ENCODE assay signal across 21 mouse cellular contexts in genomic region chr2:181716991-181717390, GRCm38 (mm10). TPM values are rescaled to one million over a fixed set of nuclear protein-coding genes. Genes with fewer than 3 reads are reported as not detected.
DNase-seq lines count a peak whose midpoint lies in the region; ATAC-seq lines count a peak whose summit lies in the region.
"Had no signal": no experiment of that assay in that cellular context is flagged by ENCODE, and none has a peak within 500 bp of the region (broad histone marks: within the 10 kb centered on the region; RNA-seq: fewer than 3 reads in every experiment).

No protein-coding gene starts in this region.

- no peak for DNase-seq in forebrain, embryonic 11.5 days (ENCODE audit: low spot score)
- DNase-seq in midbrain, embryonic 11.5 days (ENCODE audit: low spot score, missing footprints): no peak
- DNase-seq in left cerebral cortex, postnatal 36 days (ENCODE audit: low spot score in 2 of 2): no peak
- DNase-seq: adrenal gland, postnatal 10 days; gastrocnemius, postnatal 25 days; kidney, postnatal 36 days; liver had no signal

- H3K4me1 ChIP-seq in forebrain, embryonic 13.5 days: peaks cover 39% of the 10 kb centered on the region
- peaks cover 4% of the 10 kb centered on the region; the same call in 1 of the 2 replicates for H3K4me1 ChIP-seq in forebrain, embryonic 11.5 days (replicated peaks; ENCODE audit: control insufficient read depth, insufficient read depth, low read length)
- H3K4me1 ChIP-seq in midbrain, embryonic 13.5 days (replicated peaks): peaks cover 56% of the 10 kb centered on the region
- H3K4me1 ChIP-seq in midbrain, embryonic 11.5 days (ENCODE audit: control insufficient read depth, insufficient read depth, low read length): peaks cover 16% of the 10 kb centered on the region
- H3K4me1 ChIP-seq in hindbrain, embryonic 15.5 days (replicated peaks): peaks cover 60% of the 10 kb centered on the region

- no peaks in the 10 kb centered on the region for H3K27me3 ChIP-seq in forebrain, embryonic 13.5 days
- H3K27me3 ChIP-seq in forebrain, embryonic 11.5 days (ENCODE audit: control insufficient read depth, insufficient read depth, low read length): no peaks in the 10 kb centered on the region
- no peaks in the 10 kb centered on the region for H3K27me3 ChIP-seq in midbrain, embryonic 13.5 days
- no peaks in the 10 kb centered on the region for H3K27me3 ChIP-seq in midbrain, embryonic 11.5 days (ENCODE audit: control insufficient read depth, insufficient read depth, low read length)
- H3K27me3 ChIP-seq in hindbrain, embryonic 15.5 days: no peaks in the 10 kb centered on the region
- H3K27me3 ChIP-seq: embryonic facial prominence, embryonic 13.5 days; intestine, embryonic 15.5 days; lung, embryonic 15.5 days had no signal

- no peak overlapping the region for H3K9ac ChIP-seq in forebrain, embryonic 13.5 days
- no peak overlapping the region for H3K9ac ChIP-seq in forebrain, embryonic 11.5 days (ENCODE audit: low read length)
- 0 out of 2 replicates have a peak overlapping the region, but pooled peaks have one; percentile 33 for H3K9ac ChIP-seq in midbrain, embryonic 13.5 days (replicated peaks)
- H3K9ac ChIP-seq in midbrain, embryonic 11.5 days (ENCODE audit: low read length): no peak overlapping the region
- H3K9ac ChIP-seq in hindbrain, embryonic 15.5 days: no peak overlapping the region
- H3K9ac ChIP-seq: embryonic facial prominence, embryonic 13.5 days; intestine, embryonic 15.5 days; lung, embryonic 15.5 days had no signal

- intact Hi-C loops in left cerebral cortex, postnatal 36 days (cut with DNase I): no loop called here

- no peak for ATAC-seq in forebrain, embryonic 13.5 days
- no peak for ATAC-seq in forebrain, embryonic 11.5 days (replicated peaks; ENCODE audit: low FRiP score)
- no peak for ATAC-seq in midbrain, embryonic 13.5 days
- ATAC-seq in midbrain, embryonic 11.5 days (ENCODE audit: low FRiP score): no peak
- no peak for ATAC-seq in hindbrain, embryonic 15.5 days (ENCODE audit: low FRiP score, low read depth)
- ATAC-seq in megakaryocyte-erythroid progenitor cell, adult 5-6 weeks (replicated peaks; ENCODE audit: low FRiP score, low TSS enrichment, poor library complexity, severe bottlenecking): no peak
- ATAC-seq: intestine, embryonic 15.5 days had no signal

- WGBS in forebrain, embryonic 13.5 days: 70% methylated on average over 3 of the region's 3 CpGs
- WGBS in forebrain, embryonic 11.5 days: 86% methylated on average over 3 of the region's 3 CpGs
- 66% methylated on average over 3 of the region's 3 CpGs for WGBS in midbrain, embryonic 13.5 days
- WGBS in midbrain, embryonic 11.5 days: 82% methylated on average over 3 of the region's 3 CpGs
- WGBS in hindbrain, embryonic 15.5 days: 44% methylated on average over 3 of the region's 3 CpGs

- H3K9me3 ChIP-seq in forebrain, embryonic 13.5 days (replicated peaks): no peaks in the 10 kb centered on the region
- H3K9me3 ChIP-seq in forebrain, embryonic 11.5 days (ENCODE audit: control insufficient read depth, low read length): no peaks in the 10 kb centered on the region
- no peaks in the 10 kb centered on the region for H3K9me3 ChIP-seq in midbrain, embryonic 13.5 days
- no peaks in the 10 kb centered on the region for H3K9me3 ChIP-seq in midbrain, embryonic 11.5 days (ENCODE audit: control insufficient read depth, low read length)
- H3K9me3 ChIP-seq in hindbrain, embryonic 15.5 days: no peaks in the 10 kb centered on the region
- H3K9me3 ChIP-seq: embryonic facial prominence, embryonic 13.5 days; intestine, embryonic 15.5 days; lung, embryonic 15.5 days had no signal

- H3K4me2 ChIP-seq in forebrain, embryonic 13.5 days: peak overlapping the region; percentile 66
- H3K4me2 ChIP-seq in forebrain, embryonic 11.5 days (ENCODE audit: low read depth, low read length, severe bottlenecking): no peak overlapping the region
- peak overlapping the region; percentile 84 for H3K4me2 ChIP-seq in midbrain, embryonic 13.5 days (replicated peaks)
- no peak overlapping the region for H3K4me2 ChIP-seq in midbrain, embryonic 11.5 days
- peak overlapping the region; percentile 73 for H3K4me2 ChIP-seq in hindbrain, embryonic 15.5 days
- H3K4me2 ChIP-seq: embryonic facial prominence, embryonic 13.5 days; intestine, embryonic 15.5 days; lung, embryonic 15.5 days had no signal

- H3K27ac ChIP-seq in forebrain, embryonic 13.5 days: no peak overlapping the region; the same call in 1 of the 2 replicates
- H3K27ac ChIP-seq in forebrain, embryonic 11.5 days (ENCODE audit: low read depth, low read length): no peak overlapping the region
- no peak overlapping the region for H3K27ac ChIP-seq in midbrain, embryonic 13.5 days
- H3K27ac ChIP-seq in midbrain, embryonic 11.5 days (ENCODE audit: low read depth, low read length): no peak overlapping the region
- H3K27ac ChIP-seq in hindbrain, embryonic 15.5 days (replicated peaks): no peak overlapping the region
- H3K27ac ChIP-seq: embryonic facial prominence, embryonic 13.5 days; intestine, embryonic 15.5 days; lung, embryonic 15.5 days had no signal

- H3K36me3 ChIP-seq in forebrain, embryonic 13.5 days (ENCODE audit: poor library complexity, severe bottlenecking): peaks cover 22% of the 10 kb centered on the region
- no peaks in the 10 kb centered on the region for H3K36me3 ChIP-seq in forebrain, embryonic 11.5 days (ENCODE audit: control insufficient read depth, insufficient read depth, low read length)
- H3K36me3 ChIP-seq in midbrain, embryonic 13.5 days: peaks cover 28% of the 10 kb centered on the region
- H3K36me3 ChIP-seq in midbrain, embryonic 11.5 days (ENCODE audit: control insufficient read depth, insufficient read depth, low read length): no peaks in the 10 kb centered on the region
- H3K36me3 ChIP-seq in hindbrain, embryonic 15.5 days: peaks cover 16% of the 10 kb centered on the region
- H3K36me3 ChIP-seq: embryonic facial prominence, embryonic 13.5 days; intestine, embryonic 15.5 days; lung, embryonic 15.5 days had no signal

- 0 out of 2 replicates have a peak overlapping the region, but pooled peaks have one; percentile 44 for H3K4me3 ChIP-seq in forebrain, embryonic 13.5 days
- H3K4me3 ChIP-seq in forebrain, embryonic 11.5 days (ENCODE audit: low read depth, low read length): no peak overlapping the region
- peak overlapping the region; percentile 48 for H3K4me3 ChIP-seq in midbrain, embryonic 13.5 days (replicated peaks)
- no peak overlapping the region for H3K4me3 ChIP-seq in midbrain, embryonic 11.5 days (ENCODE audit: low read depth, low read length)
- peak overlapping the region; percentile 62 for H3K4me3 ChIP-seq in hindbrain, embryonic 15.5 days
- H3K4me3 ChIP-seq: embryonic facial prominence, embryonic 13.5 days; intestine, embryonic 15.5 days; lung, embryonic 15.5 days had no signal

RNA-seq across cellular contexts. Expression of gene Oprl1, which starts 2.2 kb away (rescaled TPM):
- polyA plus RNA-seq in forebrain, embryonic 13.5 days (2015; fragmentation: Nextera tagmentation; extraction: Ambion mirVana): 33.5 and 48.2 TPM in 2 replicates
- polyA plus RNA-seq in forebrain, embryonic 11.5 days (2014; fragmentation: Nextera tagmentation; extraction: Ambion mirVana): 12.8 and 15.8 TPM in 2 replicates
- polyA plus RNA-seq in midbrain, embryonic 13.5 days (2015; fragmentation: Nextera tagmentation; extraction: Ambion mirVana): 82.3 and 83.9 TPM in 2 replicates
- 21.7 and 22.9 TPM in 2 replicates for polyA plus RNA-seq in midbrain, embryonic 11.5 days (2014; fragmentation: Nextera tagmentation; extraction: Ambion mirVana)
- 83.9 and 86.4 TPM in 2 replicates for polyA plus RNA-seq in hindbrain, embryonic 15.5 days (2015; fragmentation: Nextera tagmentation; extraction: Ambion mirVana)
- 10 to 100 TPM; 54.7 to 55.4 TPM for total RNA-seq in left cerebral cortex, postnatal 36 days (2021)
- 0.90 TPM in 1 of 2 replicates, not detected in the other for total RNA-seq in megakaryocyte-erythroid progenitor cell, adult 5-6 weeks (2014; fragmentation: Nextera tagmentation)
- total RNA-seq in megakaryocyte-erythroid progenitor cell, adult 5-6 weeks (2017): not detected in 2 replicates
- total RNA-seq: gastrocnemius, postnatal 25 days; megakaryocyte, adult 5-6 weeks had no signal
- polyA plus RNA-seq: C2C12 had no signal

RNA-seq across cellular contexts. Expression of gene Lkaaear1, which starts 18.7 kb away (rescaled TPM):
- not detected in 2 replicates for polyA plus RNA-seq in forebrain, embryonic 13.5 days (2015; fragmentation: Nextera tagmentation; extraction: Ambion mirVana)
- polyA plus RNA-seq in forebrain, embryonic 11.5 days (2014; fragmentation: Nextera tagmentation; extraction: Ambion mirVana): not detected in 2 replicates
- polyA plus RNA-seq in midbrain, embryonic 13.5 days (2015; fragmentation: Nextera tagmentation; extraction: Ambion mirVana): not detected in 2 replicates
- polyA plus RNA-seq in midbrain, embryonic 11.5 days (2014; fragmentation: Nextera tagmentation; extraction: Ambion mirVana): not detected in 2 replicates
- polyA plus RNA-seq in hindbrain, embryonic 15.5 days (2015; fragmentation: Nextera tagmentation; extraction: Ambion mirVana): not detected in 2 replicates
- not detected for total RNA-seq in left cerebral cortex, postnatal 36 days (2021)
- not detected in 2 replicates for total RNA-seq in megakaryocyte-erythroid progenitor cell, adult 5-6 weeks (2014; fragmentation: Nextera tagmentation)
- total RNA-seq in megakaryocyte-erythroid progenitor cell, adult 5-6 weeks (2017): not detected in 2 replicates
- total RNA-seq: adrenal gland, postnatal 10 days; ES-E14; gastrocnemius, postnatal 25 days; left cerebral cortex, postnatal 10 days; megakaryocyte, adult 5-6 weeks had no signal
- polyA plus RNA-seq: C2C12; embryonic facial prominence, embryonic 13.5 days; heart, embryonic 14.5 days; intestine, embryonic 15.5 days; lung, embryonic 15.5 days; neural tube, embryonic 11.5 days; stomach, embryonic 16.5 days had no signal

RNA-seq across cellular contexts. Expression of gene Rgs19, which starts 23.2 kb away (rescaled TPM):
- 45.3 and 45.4 TPM in 2 replicates for polyA plus RNA-seq in forebrain, embryonic 13.5 days (2015; fragmentation: Nextera tagmentation; extraction: Ambion mirVana)
- 64.7 and 74.8 TPM in 2 replicates for polyA plus RNA-seq in forebrain, embryonic 11.5 days (2014; fragmentation: Nextera tagmentation; extraction: Ambion mirVana)
- polyA plus RNA-seq in midbrain, embryonic 13.5 days (2015; fragmentation: Nextera tagmentation; extraction: Ambion mirVana): 38.9 and 40.4 TPM in 2 replicates
- polyA plus RNA-seq in midbrain, embryonic 11.5 days (2014; fragmentation: Nextera tagmentation; extraction: Ambion mirVana): 61.6 and 65.4 TPM in 2 replicates
- polyA plus RNA-seq in hindbrain, embryonic 15.5 days (2015; fragmentation: Nextera tagmentation; extraction: Ambion mirVana): 56.8 and 64.9 TPM in 2 replicates
- total RNA-seq in left cerebral cortex, postnatal 36 days (2021): 10 to 100 TPM; 32.7 to 36.0 TPM
- 55.6 and 78.0 TPM in 2 replicates for total RNA-seq in megakaryocyte-erythroid progenitor cell, adult 5-6 weeks (2014; fragmentation: Nextera tagmentation)
- total RNA-seq in megakaryocyte-erythroid progenitor cell, adult 5-6 weeks (2017): 20.5 and 23.7 TPM in 2 replicates

RNA-seq across cellular contexts. Expression of gene Tcea2, which starts 36.9 kb away (rescaled TPM):
- 31.0 and 35.9 TPM in 2 replicates for polyA plus RNA-seq in forebrain, embryonic 13.5 days (2015; fragmentation: Nextera tagmentation; extraction: Ambion mirVana)
- polyA plus RNA-seq in forebrain, embryonic 11.5 days (2014; fragmentation: Nextera tagmentation; extraction: Ambion mirVana): 21.1 and 22.6 TPM in 2 replicates
- 35.7 and 36.9 TPM in 2 replicates for polyA plus RNA-seq in midbrain, embryonic 13.5 days (2015; fragmentation: Nextera tagmentation; extraction: Ambion mirVana)
- polyA plus RNA-seq in midbrain, embryonic 11.5 days (2014; fragmentation: Nextera tagmentation; extraction: Ambion mirVana): 15.5 and 16.0 TPM in 2 replicates
- 38.5 and 46.8 TPM in 2 replicates for polyA plus RNA-seq in hindbrain, embryonic 15.5 days (2015; fragmentation: Nextera tagmentation; extraction: Ambion mirVana)
- 10 to 100 TPM; 64.9 to 75.5 TPM for total RNA-seq in left cerebral cortex, postnatal 36 days (2021)
- total RNA-seq in megakaryocyte-erythroid progenitor cell, adult 5-6 weeks (2014; fragmentation: Nextera tagmentation): 8.2 and 9.0 TPM in 2 replicates
- 3.4 and 4.5 TPM in 2 replicates for total RNA-seq in megakaryocyte-erythroid progenitor cell, adult 5-6 weeks (2017)

RNA-seq across cellular contexts. Expression of gene Sox18, which starts 45.6 kb away (rescaled TPM):
- 11.6 and 13.0 TPM in 2 replicates for polyA plus RNA-seq in forebrain, embryonic 13.5 days (2015; fragmentation: Nextera tagmentation; extraction: Ambion mirVana)
- polyA plus RNA-seq in forebrain, embryonic 11.5 days (2014; fragmentation: Nextera tagmentation; extraction: Ambion mirVana): 15.8 and 18.8 TPM in 2 replicates
- polyA plus RNA-seq in midbrain, embryonic 13.5 days (2015; fragmentation: Nextera tagmentation; extraction: Ambion mirVana): 13.7 and 14.2 TPM in 2 replicates
- polyA plus RNA-seq in midbrain, embryonic 11.5 days (2014; fragmentation: Nextera tagmentation; extraction: Ambion mirVana): 12.5 and 14.6 TPM in 2 replicates
- 17.4 and 20.0 TPM in 2 replicates for polyA plus RNA-seq in hindbrain, embryonic 15.5 days (2015; fragmentation: Nextera tagmentation; extraction: Ambion mirVana)
- total RNA-seq in left cerebral cortex, postnatal 36 days (2021): 10 to 100 TPM; 11.3 to 14.7 TPM
- total RNA-seq in megakaryocyte-erythroid progenitor cell, adult 5-6 weeks (2014; fragmentation: Nextera tagmentation): not detected in 2 replicates
- total RNA-seq in megakaryocyte-erythroid progenitor cell, adult 5-6 weeks (2017): not detected in 2 replicates

Comparison
In these comparisons a context has a peak if more than half of its experiments do, and no peak if none do; other contexts are left out.
1. H3K4me2 ChIP-seq: peak in forebrain, embryonic 13.5 days (single experiment), midbrain, embryonic 13.5 days (single experiment) and hindbrain, embryonic 15.5 days (single experiment); none in forebrain, embryonic 11.5 days (single experiment) and midbrain, embryonic 11.5 days (single experiment).
2. H3K4me3 ChIP-seq: peak in forebrain, embryonic 13.5 days (single experiment), midbrain, embryonic 13.5 days (single experiment) and hindbrain, embryonic 15.5 days (single experiment); none in forebrain, embryonic 11.5 days (single experiment) and midbrain, embryonic 11.5 days (single experiment).